Mouse (Mus musculus): ENCODE results near the gene Bbs2.

DNA sequence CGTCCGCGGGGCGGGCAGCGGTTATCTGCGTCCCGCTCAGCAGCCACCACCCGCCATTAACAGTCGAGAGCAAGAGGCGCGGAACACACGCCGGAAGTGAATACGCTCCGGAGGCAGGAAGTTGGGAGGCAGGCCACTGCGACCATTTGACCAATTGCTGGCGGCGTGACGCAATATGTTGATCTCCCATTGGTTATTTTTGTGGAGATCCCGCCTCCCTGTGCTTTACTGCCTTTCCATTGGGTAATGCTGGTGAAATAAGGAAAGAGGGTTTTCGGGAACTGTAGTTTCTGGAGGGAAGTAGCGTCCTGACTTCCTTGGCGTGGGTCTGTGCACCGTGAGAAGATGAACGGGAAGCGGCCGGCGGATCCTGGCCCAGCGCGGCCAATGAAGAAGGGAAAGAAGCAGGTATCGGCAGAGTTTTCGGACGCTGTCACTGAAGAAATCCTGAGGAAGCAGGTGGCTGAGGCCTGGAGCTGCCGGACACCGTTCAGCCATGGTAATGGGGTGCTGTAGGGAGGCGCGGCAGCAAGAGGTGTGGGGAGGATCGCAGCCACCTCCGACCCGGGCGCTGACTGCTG lies 61.7 kb downstream of the Bbs2 start, which contains the start of the genes Nudt21 and Ogfod1:
- peak; percentile 91 for TF ChIP-seq POLR2A (IDR thresholded peaks at IDR 0.05; ENCODE audit: low read depth, low read length)
- no peak for TF ChIP-seq CTCF (conservative IDR thresholded peaks at IDR 0.05 in 1 of 2, IDR thresholded peaks at IDR 0.05 in 1 of 2; ENCODE audit: low read depth in 2 of 2, low read length in 2 of 2)
- TF ChIP-seq CHD1 (IDR thresholded peaks at IDR 0.05; ENCODE audit: low read depth, low read length) = no peak
- TF ChIP-seq IRF4 (IDR thresholded peaks at IDR 0.05; ENCODE audit: low read depth, low read length) = no peak; the same call in 1 of the 2 replicates
- TF ChIP-seq EP300 (IDR thresholded peaks at IDR 0.05; ENCODE audit: low read length) = no peak
- no peak for TF ChIP-seq USF2 (conservative IDR thresholded peaks at IDR 0.05; ENCODE audit: low read depth, low read length)

Data from CH12.LX (cell line).